ENCODE assay signal across 7 mouse cellular contexts in genomic region chr13:60707541-60708468, GRCm38 (mm10).
DNase-seq lines count a peak whose midpoint lies in the region; ATAC-seq and TF ChIP-seq lines count a peak whose summit lies in the region.

No protein-coding gene starts in this region.

- TF ChIP-seq POLR2A in olfactory bulb, adult 2 months (IDR thresholded peaks at IDR 0.05; ENCODE audit: insufficient read depth, low read depth, low read length) = no peak

- H3K4me2 ChIP-seq in intestine, postnatal 0 days (replicated peaks; ENCODE audit: low read depth) = no peak overlapping the region

- TF ChIP-seq CTCF in olfactory bulb, adult 2 months (IDR thresholded peaks at IDR 0.05; ENCODE audit: insufficient read depth, low read depth, low read length) = no peak
- TF ChIP-seq CTCF in intestine, postnatal 0 days (IDR thresholded peaks at IDR 0.05; ENCODE audit: low read depth) = no peak

- H3K27ac ChIP-seq in hindbrain, embryonic 10.5 days = peak overlapping the region; percentile 13; the same call in 1 of the 2 replicates
- peak overlapping the region; percentile 48 for H3K27ac ChIP-seq in olfactory bulb, adult 2 months (ENCODE audit: insufficient read depth, low read depth, low read length)
- no peak overlapping the region for H3K27ac ChIP-seq in intestine, postnatal 0 days (ENCODE audit: low read depth, low read length)

- no peak overlapping the region for H3K4me3 ChIP-seq in hindbrain, embryonic 10.5 days
- no peak overlapping the region for H3K4me3 ChIP-seq in olfactory bulb, adult 2 months (ENCODE audit: insufficient read depth, low read depth, low read length)
- H3K4me3 ChIP-seq in intestine, postnatal 0 days (ENCODE audit: low read depth, low read length) = no peak overlapping the region

- DNase-seq in lung, postnatal 10 days = peak; percentile 47
- no peak for DNase-seq in lung, postnatal 4 days
- peak; percentile 55 for DNase-seq in cerebellum, adult 9-11 months
- DNase-seq in hindbrain, embryonic 10.5 days (ENCODE audit: low spot score) = no peak
- DNase-seq in ovary, postnatal 36 days (ENCODE audit: low spot score) = no peak

- H3K36me3 ChIP-seq in hindbrain, embryonic 10.5 days = no peaks in the 10 kb centered on the region
- no peaks in the 10 kb centered on the region for H3K36me3 ChIP-seq in intestine, postnatal 0 days (ENCODE audit: control insufficient read depth, insufficient read depth)

- no peak overlapping the region for H3K9ac ChIP-seq in intestine, postnatal 0 days (ENCODE audit: low read depth, low read length)

- no peaks in the 10 kb centered on the region for H3K9me3 ChIP-seq in hindbrain, embryonic 10.5 days
- no peaks in the 10 kb centered on the region for H3K9me3 ChIP-seq in intestine, postnatal 0 days (ENCODE audit: control insufficient read depth)

- 73% methylated on average over 16 of the region's 16 CpGs for WGBS in hindbrain, embryonic 10.5 days
- 60% methylated on average over 16 of the region's 16 CpGs for WGBS in olfactory bulb, adult 2 months
- WGBS in intestine, postnatal 0 days = 82% methylated on average over 16 of the region's 16 CpGs

- ATAC-seq in intestine, postnatal 0 days = no peak

- H3K27me3 ChIP-seq in hindbrain, embryonic 10.5 days (ENCODE audit: insufficient read depth, poor library complexity, severe bottlenecking) = no peaks in the 10 kb centered on the region
- H3K27me3 ChIP-seq in intestine, postnatal 0 days (replicated peaks; ENCODE audit: control insufficient read depth, insufficient read depth, low read length) = no peaks in the 10 kb centered on the region

- H3K4me1 ChIP-seq in hindbrain, embryonic 10.5 days (replicated peaks) = peaks cover 18% of the 10 kb centered on the region
- peaks cover 18% of the 10 kb centered on the region for H3K4me1 ChIP-seq in olfactory bulb, adult 2 months (ENCODE audit: control insufficient read depth, insufficient read depth, low read length)
- no peaks in the 10 kb centered on the region for H3K4me1 ChIP-seq in intestine, postnatal 0 days (replicated peaks; ENCODE audit: control insufficient read depth, insufficient read depth, low read length)

Comparison
In these comparisons a context has a peak if more than half of its experiments do, and no peak if none do; other contexts are left out.
1. DNase-seq: peak in lung, postnatal 10 days (single experiment) and cerebellum, adult 9-11 months (single experiment); none in lung, postnatal 4 days (0 of 2), hindbrain, embryonic 10.5 days (single experiment) and ovary, postnatal 36 days (single experiment).